Mouse (Mus musculus) forebrain, embryonic 14.5 days (tissue): Measurements from ENCODE around the gene Cpsf6. TPM values are rescaled to one million over a fixed set of nuclear protein-coding genes. Genes with fewer than 3 reads are reported as not detected.
"Not testable (repeated sequence)": the region's sequence is repeated elsewhere in the genome, so short reads cannot be mapped to it uniquely, and the experiment has no call there.

Source experiments
- ATAC-seq: fragments of 200-750 bp; cut with Nextera tagmentation; 2 replicates; pipeline ENCODE4 v1.8.0; 2017; ENCODE audit warnings: mild to moderate bottlenecking, moderate library complexity
- DNase-seq: peaks from one replicate; pipeline ENCODE4 v3.0.0-alpha.2; 2015; ENCODE audit warnings: low spot score
- H3K27ac ChIP-seq: fragments of 300-500 bp; sonication (generic); 2 replicates; pipeline ENCODE4 v1.5.1; 2014; ENCODE audit warnings: low read depth, mild to moderate bottlenecking, control low read depth, low read length, moderate library complexity
- H3K27me3 ChIP-seq: fragments of 300-500 bp; sonication (generic); replicated peaks from 2 replicates; pipeline ENCODE4 v1.6.1; 2014; ENCODE audit warnings: low read length, control low read depth, mixed read lengths; ENCODE audit not compliant: control insufficient read depth, insufficient read depth
- H3K36me3 ChIP-seq: fragments of 300-500 bp; sonication (generic); 2 replicates; pipeline ENCODE4 v1.6.1; 2014; ENCODE audit warnings: low read length, control low read depth; ENCODE audit not compliant: control insufficient read depth, insufficient read depth
- H3K4me1 ChIP-seq: fragments of 300-500 bp; sonication (generic); 2 replicates; pipeline ENCODE4 v1.6.1; 2014; ENCODE audit warnings: antibody characterized with exemption, low read length, control low read depth; ENCODE audit not compliant: control insufficient read depth, insufficient read depth
- H3K4me2 ChIP-seq: fragments of 300-500 bp; sonication (generic); 2 replicates; pipeline ENCODE4 v1.6.1; 2014; ENCODE audit warnings: mild to moderate bottlenecking, control low read depth, low read length
- H3K4me3 ChIP-seq: fragments of 300-500 bp; sonication (generic); 2 replicates; pipeline ENCODE4 v1.5.1; 2014; ENCODE audit warnings: low read depth, low read length, control low read depth
- H3K9ac ChIP-seq: fragments of 300-500 bp; sonication (generic); 2 replicates; pipeline ENCODE4 v1.6.1; 2014; ENCODE audit warnings: mild to moderate bottlenecking, low read length, control low read depth, moderate library complexity
- H3K9me3 ChIP-seq: fragments of 300-500 bp; sonication (generic); replicated peaks from 2 replicates; pipeline ENCODE4 v1.6.1; 2016; ENCODE audit warnings: low read length, control low read depth, mixed read lengths; ENCODE audit not compliant: control insufficient read depth
- WGBS: fragments of 180-500 bp; shearing (Covaris S2); extraction: QIAGEN DNeasy Blood & Tissue Kit; methylation state at CpG from one replicate; pipeline ENCODE4 v1.1.7; 2014; 5-methylcytosine and 5-hydroxymethylcytosine counted together
- polyA plus RNA-seq: library from polyadenylated mRNA; unstranded; fragments of >200 nt; fragmentation: Nextera tagmentation; extraction: Ambion mirVana; gene quantifications from 2 replicates; pipeline ENCODE4 v1.2.1, GENCODE M21; 2014

The Cpsf6 gene
- polyA plus RNA-seq, 1 experiment from 2014 or later = 188 TPM

DNA sequence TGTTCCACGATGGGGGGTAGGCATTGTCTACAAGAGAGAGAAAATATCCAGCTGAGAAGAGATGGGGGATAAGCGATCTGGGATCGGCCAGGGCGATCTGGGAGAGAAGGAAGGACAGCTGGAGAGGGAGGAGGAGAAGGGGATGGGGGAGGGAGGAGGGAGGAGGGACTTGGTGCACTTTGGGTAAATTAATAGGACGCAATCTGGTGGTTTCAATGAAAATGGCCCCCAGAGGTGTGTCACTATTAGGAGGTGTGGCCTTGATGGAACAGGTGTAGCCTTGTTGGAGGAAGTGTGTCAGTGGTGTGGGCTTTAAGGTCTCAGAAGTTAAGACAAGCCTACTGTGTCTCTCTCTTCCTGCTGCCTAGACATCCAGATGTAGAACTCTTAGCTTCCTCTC, 11.2 kb upstream of the Cpsf6 start:
- H3K4me2 ChIP-seq = no peak overlapping the region
- no peak for ATAC-seq
- H3K4me1 ChIP-seq = peaks cover 3% of the 10 kb centered on the region; the same call in 1 of the 2 replicates
- no peaks in the 10 kb centered on the region for H3K9me3 ChIP-seq
- no peak overlapping the region for H3K9ac ChIP-seq
- H3K27me3 ChIP-seq = no peaks in the 10 kb centered on the region
- H3K4me3 ChIP-seq = no peak overlapping the region
- 19% methylated on average over 5 of the region's 5 CpGs for WGBS
- DNase-seq = no peak
- H3K27ac ChIP-seq = no peak overlapping the region
- no peaks in the 10 kb centered on the region for H3K36me3 ChIP-seq

DNA sequence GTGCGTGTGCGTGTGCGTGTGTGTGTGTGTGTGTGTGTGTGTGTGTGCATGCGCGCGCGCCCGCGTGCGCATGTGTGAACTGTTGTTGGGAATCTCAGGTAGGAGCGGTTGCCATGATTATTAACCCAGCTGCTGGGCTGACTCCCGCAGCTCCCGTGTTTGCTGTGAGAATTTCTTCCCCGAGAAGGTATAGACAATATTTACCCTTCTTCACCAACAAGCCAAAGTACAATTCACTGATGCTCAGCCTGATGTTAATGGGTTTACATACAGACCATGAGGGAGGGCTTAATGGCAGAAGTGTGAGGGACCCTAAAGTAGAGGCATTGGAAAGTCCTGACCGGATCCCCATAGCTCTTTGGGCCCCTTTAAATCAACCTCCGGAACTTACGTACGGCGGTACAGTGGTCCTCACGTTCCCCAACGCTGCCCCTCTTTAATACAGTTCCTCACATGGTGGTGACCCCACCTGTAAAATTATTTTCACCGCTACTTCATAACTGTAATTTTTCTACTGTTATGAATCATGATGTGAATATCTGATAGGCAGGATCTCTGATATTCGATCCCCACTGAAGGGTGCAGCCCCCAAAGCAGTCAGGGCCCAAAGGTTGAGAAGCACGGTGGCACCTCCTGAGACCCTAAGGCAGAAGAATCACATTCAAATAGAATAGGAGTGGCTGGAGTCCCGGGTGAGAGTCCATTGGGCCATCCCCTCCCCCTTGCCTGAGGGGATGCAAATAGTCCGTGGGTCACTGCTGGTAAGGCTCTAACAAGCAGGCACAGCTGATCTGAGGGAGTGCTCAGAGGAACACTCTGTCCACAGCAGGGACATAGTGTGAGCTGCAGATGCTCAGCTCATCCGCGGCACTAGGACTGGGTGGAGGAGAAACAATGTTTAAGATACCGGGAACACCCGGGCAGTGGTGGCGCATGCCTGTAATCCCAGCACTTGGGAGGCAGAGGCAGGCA, 10.4 kb upstream of the Cpsf6 start:
- Histone ChIP-seq H3K9ac (no peak overlapping the region), H3K27me3 (no peaks in the 10 kb centered on the region), H3K9me3 (no peaks in the 10 kb centered on the region), H3K4me1 (peaks cover 3% of the 10 kb centered on the region; the same call in 1 of the 2 replicates), H3K27ac (no peak overlapping the region), H3K4me2 (no peak overlapping the region), H3K36me3 (no peaks in the 10 kb centered on the region), H3K4me3 (no peak overlapping the region)
- 58% methylated on average over 31 of the region's 31 CpGs for WGBS
- ATAC-seq (no peak), DNase-seq (no peak)

- no peak for DNase-seq
- 81% methylated on average over 1 of the region's 1 CpGs for WGBS
- Histone ChIP-seq H3K9ac (no peak overlapping the region), H3K4me2 (no peak overlapping the region), H3K4me1 (peaks cover 3% of the 10 kb centered on the region; the same call in 1 of the 2 replicates), H3K27ac (no peak overlapping the region), H3K36me3 (no peaks in the 10 kb centered on the region), H3K9me3 (no peaks in the 10 kb centered on the region), H3K4me3 (no peak overlapping the region), H3K27me3 (no peaks in the 10 kb centered on the region)
- no peak for ATAC-seq
These were observed 9.5 kb upstream of the Cpsf6 start for GRCm38 (mm10) chr10:117389371-117389740.

DNA sequence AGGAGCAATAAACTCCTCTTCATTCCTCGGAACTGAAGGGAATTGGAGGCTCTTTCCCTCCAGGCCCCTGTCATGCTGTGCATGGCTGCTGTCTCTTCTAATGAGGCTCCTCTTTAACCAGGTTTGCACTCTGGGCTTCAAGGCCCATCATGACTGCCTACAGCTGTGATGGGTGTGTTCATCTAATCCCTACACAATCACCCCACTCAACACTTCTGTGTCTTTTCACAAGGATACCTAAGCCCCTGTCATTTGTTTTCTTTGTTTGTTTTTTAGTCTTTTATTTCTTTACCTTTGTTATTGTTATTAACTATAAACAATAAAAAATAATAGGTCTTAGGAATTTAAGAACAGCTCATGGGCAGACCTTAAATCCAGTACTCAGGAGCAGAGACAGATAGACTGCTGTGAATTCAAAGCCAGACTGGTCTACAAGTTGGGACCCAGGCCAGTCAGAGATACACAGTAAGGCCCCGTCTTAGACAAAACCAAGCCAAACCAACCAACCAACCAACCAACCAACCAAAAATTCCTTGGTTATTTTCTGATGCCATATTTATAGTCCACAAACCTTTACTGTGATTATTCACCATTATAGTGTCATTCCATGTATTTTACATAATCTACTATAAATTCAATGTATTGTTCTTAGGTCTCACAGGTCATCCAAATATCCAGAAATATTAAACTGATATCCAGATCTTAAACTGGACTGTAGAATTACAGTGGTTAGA, 9.0 kb upstream of the Cpsf6 start:
- DNase-seq = no peak
- no peak overlapping the region for H3K9ac ChIP-seq
- H3K27ac ChIP-seq = no peak overlapping the region
- H3K4me3 ChIP-seq = no peak overlapping the region
- H3K36me3 ChIP-seq = no peaks in the 10 kb centered on the region
- 28% methylated on average over 2 of the region's 2 CpGs for WGBS
- no peaks in the 10 kb centered on the region for H3K9me3 ChIP-seq
- H3K4me1 ChIP-seq = peaks cover 3% of the 10 kb centered on the region; the same call in 1 of the 2 replicates
- no peak for ATAC-seq
- H3K27me3 ChIP-seq = no peaks in the 10 kb centered on the region
- no peak overlapping the region for H3K4me2 ChIP-seq

DNA sequence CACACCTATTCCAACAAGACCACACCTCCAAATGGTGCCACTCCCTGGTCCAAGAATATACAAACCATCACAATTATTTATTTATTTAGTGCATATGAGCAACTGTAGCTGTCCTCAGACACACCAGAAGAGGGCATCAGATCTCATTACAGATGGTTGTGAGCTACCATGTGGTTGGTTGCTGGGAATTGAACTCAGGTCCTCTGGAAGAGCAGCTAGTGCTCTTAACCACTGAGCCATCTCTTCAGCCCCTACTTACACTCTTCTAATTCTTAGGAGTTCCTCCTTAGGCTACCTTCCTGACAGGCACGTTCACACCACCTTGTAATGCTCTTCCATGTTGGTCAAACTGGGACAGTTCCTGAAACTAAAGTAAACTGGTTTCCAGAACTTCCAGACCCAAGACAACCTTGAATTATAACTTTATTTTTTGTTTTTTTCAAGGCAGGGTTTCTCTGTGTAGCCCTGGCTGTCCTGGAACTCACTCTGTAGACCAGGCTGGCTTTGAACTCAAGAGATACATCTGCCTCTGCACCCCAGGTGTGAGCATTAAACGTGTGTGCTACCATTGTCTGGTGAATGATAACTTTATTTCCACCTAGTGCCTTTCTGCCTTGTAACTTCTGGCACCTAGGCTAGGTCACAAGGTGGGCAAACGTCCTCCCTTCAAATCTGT, 8.3 kb upstream of the Cpsf6 start:
- H3K27me3 ChIP-seq, ATAC-seq, H3K4me2 ChIP-seq, H3K4me3 ChIP-seq, DNase-seq, H3K27ac ChIP-seq, H3K36me3 ChIP-seq, H3K9ac ChIP-seq, H3K4me1 ChIP-seq, H3K9me3 ChIP-seq: not testable (repeated sequence)
- 40% methylated on average over 3 of the region's 3 CpGs for WGBS

DNA sequence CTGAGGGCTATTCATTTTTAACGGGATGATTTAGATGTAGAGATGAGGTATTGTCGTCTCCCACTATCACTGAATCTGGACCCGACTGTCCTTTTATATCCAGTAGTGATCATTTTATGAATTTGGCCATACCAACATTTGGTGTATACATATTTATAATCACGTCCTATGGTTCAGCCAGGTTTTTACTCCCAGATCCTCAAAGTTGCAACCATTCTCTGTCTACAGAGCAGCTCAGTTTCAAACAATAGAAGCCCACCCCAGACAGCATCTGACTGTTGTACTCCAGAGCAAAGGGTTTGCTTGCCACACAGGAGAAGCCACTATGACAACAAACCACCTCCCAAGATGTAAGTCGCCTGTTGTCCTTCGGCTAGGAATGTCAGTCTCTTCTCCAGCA, 7.2 kb upstream of the Cpsf6 start:
- Histone ChIP-seq H3K4me1 (no peaks in the 10 kb centered on the region), H3K27ac (no peak overlapping the region), H3K9ac (no peak overlapping the region), H3K27me3 (no peaks in the 10 kb centered on the region), H3K36me3 (no peaks in the 10 kb centered on the region), H3K4me2 (no peak overlapping the region), H3K9me3 (no peaks in the 10 kb centered on the region), H3K4me3 (no peak overlapping the region)
- WGBS = 82% methylated on average over 6 of the region's 6 CpGs
- no peak for DNase-seq
- no peak for ATAC-seq

- 84% methylated on average over 1 of the region's 1 CpGs for WGBS
- Histone ChIP-seq H3K9ac (no peak overlapping the region), H3K4me1 (no peaks in the 10 kb centered on the region), H3K4me3 (no peak overlapping the region), H3K9me3 (no peaks in the 10 kb centered on the region), H3K27me3 (no peaks in the 10 kb centered on the region), H3K36me3 (no peaks in the 10 kb centered on the region), H3K27ac (no peak overlapping the region), H3K4me2 (no peak overlapping the region)
- ATAC-seq (no peak), DNase-seq (no peak)
These were observed 6.4 kb upstream of the Cpsf6 start for GRCm38 (mm10) chr10:117386261-117386660.

DNA sequence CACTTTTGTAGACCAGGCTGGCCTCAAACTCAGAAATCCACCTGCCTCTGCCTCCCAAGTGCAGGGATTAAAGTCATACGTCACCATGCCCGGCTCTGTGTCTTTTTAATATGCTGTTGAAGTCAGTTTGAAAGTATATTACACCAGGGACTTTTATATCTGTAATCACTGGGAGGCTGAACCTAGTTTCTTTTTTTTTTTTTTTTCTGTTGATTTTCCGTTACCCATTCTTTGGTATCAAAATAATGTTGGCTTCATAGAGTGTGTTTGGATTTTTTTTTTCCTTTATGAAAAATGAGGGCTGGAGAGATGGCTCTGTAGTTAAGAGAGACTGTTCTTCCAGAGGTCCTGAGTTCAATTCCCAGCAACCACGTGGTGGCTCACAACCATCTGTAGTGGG, 5.6 kb upstream of the Cpsf6 start:
- Histone ChIP-seq H3K4me2 (no peak overlapping the region), H3K36me3 (no peaks in the 10 kb centered on the region), H3K9ac (no peak overlapping the region), H3K4me3 (no peak overlapping the region), H3K27ac (no peak overlapping the region), H3K27me3 (no peaks in the 10 kb centered on the region), H3K4me1 (no peaks in the 10 kb centered on the region), H3K9me3 (no peaks in the 10 kb centered on the region)
- DNase-seq (no peak), ATAC-seq (no peak)
- WGBS = 85% methylated on average over 4 of the region's 4 CpGs
